Mouse (Mus musculus) liver, adult (tissue): ENCODE results near the gene Gm13030.

ENCODE experiments used
- GATA4 ChIP-seq: IDR thresholded peaks from 2 replicates; pipeline ENCODE4 v1.6.1; 2014; ENCODE audit warnings: mild to moderate bottlenecking, low read length; ENCODE audit not compliant: insufficient replicate concordance

Gene Gm13030

GRCm38 (mm10) chr4:138873864-138874263 is at the start of gene Gm13030:
Gene Gm13030, minus strand, starts transcription at chr4:138873964.
- TF ChIP-seq GATA4, result no peak

- no peak for TF ChIP-seq GATA4
Observed at GRCm38 (mm10) chr4:138922131-138922459, 48.3 kb upstream of the Gm13030 start.

GRCm38 (mm10) chr4:138921254-138922130 is 47.7 kb upstream of the Gm13030 start:
- TF ChIP-seq GATA4, result no peak

GRCm38 (mm10) chr4:138917282-138917681 is 43.5 kb upstream of the Gm13030 start:
- no peak for TF ChIP-seq GATA4

DNA sequence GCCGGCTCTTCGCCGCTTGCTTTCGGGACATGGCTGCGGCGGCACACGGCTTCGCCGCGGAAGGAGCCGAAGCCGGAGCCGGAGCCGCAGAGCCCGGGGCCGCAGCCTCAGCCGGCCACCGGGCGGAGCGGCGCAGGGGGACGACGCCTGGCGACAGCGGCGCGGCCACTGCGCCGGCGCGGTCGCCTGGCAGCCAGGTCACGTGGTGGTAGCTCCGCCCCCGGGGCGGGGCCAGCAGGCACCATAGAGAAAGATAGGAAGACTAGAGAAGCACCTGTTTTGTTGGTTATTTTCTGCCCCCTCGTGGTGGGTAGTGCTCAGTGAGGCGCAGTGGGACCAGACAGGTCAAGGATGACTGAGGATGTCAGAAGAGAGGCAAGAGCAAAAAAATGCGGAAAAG is 40.0 kb upstream of the Gm13030 start, which contains the start of gene Otud3:
Otud3 (minus strand) TSS at position 149 of the 400 bp plus-strand sequence.
- peak; percentile 66; the same call in 1 of the 2 replicates for TF ChIP-seq GATA4

DNA sequence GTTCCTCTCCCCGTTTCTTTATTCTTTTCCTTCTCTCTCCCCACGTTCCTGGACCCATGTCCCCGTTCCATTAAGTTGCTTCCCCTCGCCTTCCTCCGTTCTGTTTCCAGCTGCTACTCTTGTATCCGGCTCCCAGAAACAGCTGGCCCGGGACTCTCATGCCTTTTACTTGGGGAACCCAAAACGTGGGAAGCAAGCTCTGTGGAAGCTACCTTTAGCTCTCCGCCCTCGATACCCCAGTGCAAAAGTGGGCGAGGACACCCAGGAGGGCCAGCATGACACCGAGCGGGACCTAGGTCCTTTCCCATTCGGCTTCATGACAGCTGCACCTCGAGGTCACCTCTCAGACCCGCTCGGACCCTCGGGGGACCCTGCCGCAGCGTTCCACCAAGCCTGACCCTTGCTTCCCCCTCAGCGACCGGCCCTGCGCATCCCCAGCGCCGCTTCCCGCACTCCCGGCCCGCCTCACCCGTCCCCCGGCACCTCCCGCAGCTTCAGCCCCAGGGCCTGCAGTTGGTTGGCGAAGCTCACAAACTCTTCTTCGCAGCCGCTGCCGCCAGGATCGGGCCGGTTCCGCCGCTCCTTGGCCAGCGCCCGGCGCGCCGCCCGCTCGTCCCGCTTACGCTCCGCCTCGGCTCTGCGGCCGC is 39.5 kb upstream of the Gm13030 start:
- TF ChIP-seq GATA4, result no peak

DNA sequence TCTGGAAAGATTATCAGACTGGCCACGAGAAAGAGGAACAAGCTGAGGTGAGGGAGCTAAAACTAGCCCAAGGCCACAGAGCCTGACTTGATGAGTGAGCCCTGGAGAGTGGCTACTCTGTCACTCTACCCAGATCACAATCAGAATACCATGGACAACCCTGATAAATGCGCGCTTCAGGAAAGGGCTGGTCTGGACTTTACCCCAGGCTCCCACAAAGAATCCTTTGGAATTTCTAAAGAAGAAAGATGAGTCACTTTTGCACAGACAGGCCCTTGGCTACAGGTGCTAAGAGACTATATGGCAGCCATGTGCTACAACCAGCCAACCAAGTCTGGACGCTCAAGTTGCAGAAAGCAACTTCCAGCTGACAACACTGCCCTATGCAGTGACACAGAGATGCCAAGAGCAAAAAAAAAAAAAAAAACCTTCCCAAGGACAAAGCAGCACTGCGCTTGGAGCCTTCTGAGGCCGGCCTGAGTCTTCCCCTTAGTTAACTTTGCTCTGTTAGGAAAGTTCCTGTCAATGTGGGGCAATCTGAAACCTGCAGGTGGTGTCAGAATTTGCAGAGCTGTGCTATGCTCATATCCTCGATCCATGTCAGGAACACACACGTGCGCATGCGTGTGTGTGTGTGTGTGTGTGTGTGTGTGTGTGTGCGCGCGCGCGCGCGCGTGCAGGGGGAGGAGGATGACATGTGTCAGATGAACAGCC is 32.0 kb upstream of the Gm13030 start:
- no peak for TF ChIP-seq GATA4

DNA sequence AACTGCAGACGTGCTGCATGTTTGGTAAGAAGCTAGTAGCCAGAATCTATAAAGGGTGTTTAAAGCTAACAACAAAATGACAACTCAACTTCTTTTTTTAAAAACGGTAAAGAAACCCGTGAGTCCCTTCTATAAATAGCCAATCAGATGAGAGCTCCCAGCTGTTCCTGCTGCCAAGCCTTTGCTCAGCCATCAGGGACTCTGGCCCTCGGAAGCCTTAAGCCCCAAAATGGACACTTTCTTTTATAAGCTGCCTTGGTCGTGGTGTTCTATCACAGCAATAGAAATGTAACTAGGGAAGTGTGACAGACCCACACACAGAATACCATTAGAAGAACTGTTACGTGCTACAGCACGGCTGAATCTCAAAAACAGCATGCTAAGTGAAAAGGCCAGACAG is 25.6 kb upstream of the Gm13030 start:
- TF ChIP-seq GATA4, result no peak

- TF ChIP-seq GATA4, result no peak
Observed at GRCm38 (mm10) chr4:138892655-138893054, 18.9 kb upstream of the Gm13030 start.

GRCm38 (mm10) chr4:138889635-138890034 is 15.9 kb upstream of the Gm13030 start:
- TF ChIP-seq GATA4, result no peak

GRCm38 (mm10) chr4:138889165-138889564 is 15.4 kb upstream of the Gm13030 start:
- TF ChIP-seq GATA4, result no peak

- no peak for TF ChIP-seq GATA4
Observed at GRCm38 (mm10) chr4:138884261-138884660, 10.5 kb upstream of the Gm13030 start.

- TF ChIP-seq GATA4, result no peak
Observed at GRCm38 (mm10) chr4:138882179-138882578, 8.4 kb upstream of the Gm13030 start.

DNA sequence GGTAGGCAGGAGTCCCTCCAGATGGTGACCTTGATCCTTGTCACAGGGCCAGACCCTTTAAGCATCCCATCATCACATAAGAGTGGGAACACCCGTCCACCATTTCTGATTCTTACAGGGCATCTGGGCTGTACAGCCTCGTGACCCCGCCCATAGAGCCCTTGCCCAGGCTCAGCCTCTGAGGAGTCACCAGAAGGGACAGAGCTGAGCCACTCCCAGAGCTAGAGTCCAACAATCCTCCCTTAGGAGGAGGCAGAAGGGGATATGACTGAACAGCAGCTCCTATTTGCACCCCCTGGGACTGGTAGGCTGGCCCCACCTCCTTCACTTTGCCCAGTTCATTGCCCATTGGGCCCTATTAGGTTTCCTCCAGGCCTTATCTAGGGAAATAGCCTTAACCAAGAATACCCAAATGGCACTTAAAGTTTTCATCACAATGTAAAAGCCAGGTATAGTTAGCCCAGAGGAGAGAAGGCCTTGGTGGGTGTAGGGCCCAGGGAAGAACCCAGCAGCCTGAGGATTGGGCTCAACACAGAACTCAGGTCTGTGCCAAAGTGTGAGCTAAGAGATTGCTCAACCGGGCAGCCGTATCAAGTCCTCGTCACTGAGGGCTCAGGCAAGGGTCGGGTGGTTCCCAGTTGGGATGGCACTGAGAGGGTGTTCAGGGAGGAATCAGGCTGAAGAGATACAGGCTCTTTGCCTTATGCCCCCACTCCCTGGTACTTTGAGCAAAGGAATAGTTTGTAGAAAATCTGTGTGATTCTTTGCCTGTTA is 7.2 kb upstream of the Gm13030 start:
- TF ChIP-seq GATA4, result no peak

GRCm38 (mm10) chr4:138879808-138880207 is 6.0 kb upstream of the Gm13030 start:
- TF ChIP-seq GATA4, result no peak
